Mouse (Mus musculus) adrenal gland, postnatal 10 days (tissue): ENCODE measurements around the gene Oscar. TPM values are rescaled to one million over a fixed set of nuclear protein-coding genes. Genes with fewer than 3 reads are reported as not detected.
A peak's percentile ranks its signal among the peaks of the same experiment; 100 is the strongest.

Experiments used
- microRNA-seq: library from miRNA; unstranded; fragments of <30 nt; microRNA quantifications from one replicate; pipeline ENCODE4 v1.2.0, GENCODE M21; 2021
- total RNA-seq, 2 experiments: library from RNA; stranded (reverse); gene quantifications; 2 replicates each; pipeline ENCODE4 v1.2.3; 2021

The Oscar gene
- total RNA-seq, 2 experiments from 2014 or later: 0.58 to 0.72 TPM

Small RNAs within 50 kb of the gene (microRNA-seq; reads per million reads assigned to microRNA genes)
- gene Gm25100 (not detected), gene Mir3572 (6.0 reads per million, percentile 7 among the genes with 10 or more reads in this experiment)

Other genes starting within 250 kb of the Oscar start
- gene Cacng8, start 225.5 kb downstream of the Oscar start, total RNA-seq: 1 to 10 TPM; 2.5 to 3.3 TPM
- gene Cacng6, start 192.0 kb downstream of the Oscar start, total RNA-seq: 1 to 10 TPM; 1.5 to 6.5 TPM
- gene Tarm1, start 113.5 kb downstream of the Oscar start, total RNA-seq: 1 to 10 TPM; 4.3 to 6.6 TPM
- gene Ndufa3, start 1.2 kb upstream of the Oscar start, total RNA-seq: 1,000 to 10,000 TPM; 1,038 to 1,129 TPM
- 10 to 100 TPM; 24.1 to 26.4 TPM for gene Tfpt, start 13.8 kb upstream of the Oscar start, total RNA-seq
- gene Prpf31, start 13.8 kb upstream of the Oscar start, total RNA-seq: 10 to 100 TPM; 34.5 to 39.4 TPM
- gene Cnot3, start 29.1 kb upstream of the Oscar start, total RNA-seq: 10 to 100 TPM; 56.7 to 58.5 TPM
- gene Leng1, start 49.7 kb upstream of the Oscar start, total RNA-seq: 10 to 100 TPM; 11.9 to 13.2 TPM
- gene Tmc4, start 61.4 kb upstream of the Oscar start, total RNA-seq: 1 to 10 TPM; 8.6 to 9.2 TPM
- 100 to 1,000 TPM in 1 of 2 experiments, 10 to 100 TPM in 1; 99.1 to 114 TPM for gene Tsen34, start 76.7 kb upstream of the Oscar start, total RNA-seq
- 10 to 100 TPM; 48.7 to 59.6 TPM for gene Mboat7, start 77.4 kb upstream of the Oscar start, total RNA-seq
- 1,000 to 10,000 TPM; 1,078 to 1,086 TPM for gene Rps9, start 87.8 kb upstream of the Oscar start, total RNA-seq
- gene Pirb, start 104.2 kb upstream of the Oscar start, total RNA-seq: 1 to 10 TPM; 2.3 to 2.5 TPM
- gene Gm15448, start 209.5 kb upstream of the Oscar start, total RNA-seq: under 1 TPM; 0.36 to 0.48 TPM
- under 1 TPM; 0.57 to 0.70 TPM for gene Pira2, start 228.9 kb upstream of the Oscar start, total RNA-seq